Mouse (Mus musculus) megakaryocyte, adult 5-6 weeks (primary cell): ENCODE data around the gene Mars. TPM values are rescaled to one million over a fixed set of nuclear protein-coding genes. Genes with fewer than 3 reads are reported as not detected.
A peak's percentile ranks its signal among the peaks of the same experiment; 100 is the strongest.

ENCODE experiments used
- ATAC-seq: 2 replicates; pipeline ENCODE4 v1.8.0; 2016; ENCODE audit warnings: mild to moderate bottlenecking, inconsistent platforms; ENCODE audit not compliant: poor library complexity, severe bottlenecking
- total RNA-seq, 2 experiments: library from RNA; stranded (forward) in 1 of 2; stranded (reverse) in 1 of 2; fragments of 153-499, 151-499 nt in 1 of 2; fragments of 221-1000, 200-1000 nt in 1 of 2; gene quantifications; 2 replicates each; pipeline versions ENCODE4 v1.2.3 to v1.2.4; 2015 to 2017

Mars gene
- total RNA-seq, 2 experiments from 2014 or later = 38.4 to 95.2 TPM

DNA sequence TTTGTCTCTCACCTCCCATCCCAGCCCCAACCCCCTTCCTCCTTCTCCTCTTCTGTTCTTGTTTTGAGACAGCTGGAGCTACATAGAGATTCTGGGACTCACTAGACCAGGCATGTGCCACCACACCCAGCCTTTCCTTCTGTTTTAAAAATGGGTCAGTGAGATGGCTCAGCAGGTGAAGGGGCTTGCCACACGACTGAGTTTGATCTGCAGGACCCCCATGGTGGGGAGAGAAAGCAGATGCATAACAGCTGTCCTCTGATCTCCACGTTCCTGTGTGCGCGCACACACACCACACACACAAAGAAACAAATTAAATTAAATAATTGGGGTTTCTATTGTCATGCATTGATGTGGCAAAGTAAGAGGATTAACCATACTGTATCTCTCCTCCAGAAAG, 46.6 kb downstream of the Mars start:
- no peak for ATAC-seq

GRCm38 (mm10) chr10:127264336-127264735, 47.2 kb downstream of the Mars start:
- ATAC-seq = no peak

DNA sequence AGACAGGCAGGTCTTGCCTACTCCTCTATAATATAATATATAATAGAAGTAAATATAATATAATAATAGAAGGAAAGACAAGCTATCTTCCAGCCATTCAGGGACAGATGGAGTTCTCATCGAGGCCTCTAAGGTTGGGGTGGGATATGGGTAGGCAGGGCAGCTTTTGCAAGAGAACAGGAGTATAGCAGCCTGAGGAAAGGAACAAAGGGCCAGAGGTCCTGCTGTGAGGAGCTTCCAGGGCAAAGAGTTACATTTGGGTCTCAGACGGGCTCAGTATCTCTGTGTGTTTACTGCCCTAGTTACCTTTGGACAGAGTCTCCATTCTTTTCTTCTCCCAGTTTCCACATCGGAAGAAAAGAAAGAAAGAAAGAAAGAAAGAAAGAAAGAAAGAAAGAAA, 48.0 kb downstream of the Mars start:
- no peak for ATAC-seq

DNA sequence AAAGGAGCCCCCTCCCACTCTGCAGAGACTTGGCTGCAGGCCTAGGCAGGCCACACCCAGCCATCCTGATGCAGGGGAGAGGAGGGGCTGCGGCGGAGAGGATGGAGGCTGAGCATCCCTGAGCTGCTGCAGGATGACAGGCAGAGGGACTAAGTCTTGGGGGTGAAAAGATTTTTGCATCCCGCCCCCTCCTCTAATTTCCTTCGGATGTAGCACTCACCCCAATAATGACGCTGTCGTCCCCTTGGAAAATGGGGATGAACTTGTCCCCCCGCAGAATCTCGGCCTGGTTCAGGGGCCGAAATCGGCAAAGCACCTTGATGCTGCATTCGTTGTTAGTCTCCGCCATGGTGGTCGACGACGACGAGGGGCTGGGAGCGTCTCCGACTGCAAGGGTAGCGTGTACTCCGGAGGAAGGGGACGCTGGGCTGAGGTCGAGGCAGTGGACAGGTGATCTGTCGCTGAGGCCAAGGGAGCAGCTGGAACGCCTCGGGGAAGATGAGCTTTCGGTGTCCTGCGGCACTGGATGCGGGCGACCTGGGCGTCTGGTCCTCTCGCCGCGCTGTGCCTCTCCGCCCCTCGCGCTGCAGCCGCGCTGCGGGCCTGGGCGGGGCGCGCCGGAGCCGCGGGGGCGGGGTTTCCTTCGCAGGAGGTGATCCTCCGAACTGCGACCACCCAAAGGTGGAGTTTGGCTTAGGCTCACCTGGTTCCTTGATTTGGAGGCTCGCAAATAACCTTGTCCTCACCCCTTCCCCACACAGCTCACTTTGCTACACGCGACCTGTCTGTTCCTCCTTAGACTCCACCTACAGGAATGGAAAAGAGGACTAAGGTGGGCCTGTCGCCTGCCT, 48.8 kb downstream of the Mars start, which contains the start of gene Kif5a:
Gene Kif5a (minus strand): TSS at position 801 of the 851 bp plus-strand sequence.
- peak; percentile 20 for ATAC-seq

- no peak for ATAC-seq
These were observed 49.7 kb downstream of the Mars start for GRCm38 (mm10) chr10:127261706-127262547.

GRCm38 (mm10) chr10:127258489-127258888, 53.1 kb downstream of the Mars start:
- no peak for ATAC-seq

DNA sequence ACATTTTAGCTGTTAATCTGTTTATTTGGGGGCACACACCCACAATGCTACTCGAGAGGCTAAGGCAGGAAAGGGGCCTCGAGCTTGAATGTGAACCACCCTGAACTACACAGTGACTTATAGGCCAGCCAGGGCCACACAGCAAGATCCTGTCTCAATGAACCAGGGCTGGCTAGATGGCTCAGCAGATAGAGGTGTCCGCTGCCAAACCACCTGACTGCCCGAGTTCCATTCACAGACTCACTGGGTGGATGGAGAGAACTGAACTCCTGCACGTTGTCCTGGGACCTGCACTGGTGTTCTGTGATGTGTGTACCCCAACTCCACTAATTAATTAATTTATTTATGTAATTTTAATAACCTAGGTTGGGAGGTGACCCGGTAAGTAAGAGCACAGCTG, 53.8 kb downstream of the Mars start:
- ATAC-seq = no peak

DNA sequence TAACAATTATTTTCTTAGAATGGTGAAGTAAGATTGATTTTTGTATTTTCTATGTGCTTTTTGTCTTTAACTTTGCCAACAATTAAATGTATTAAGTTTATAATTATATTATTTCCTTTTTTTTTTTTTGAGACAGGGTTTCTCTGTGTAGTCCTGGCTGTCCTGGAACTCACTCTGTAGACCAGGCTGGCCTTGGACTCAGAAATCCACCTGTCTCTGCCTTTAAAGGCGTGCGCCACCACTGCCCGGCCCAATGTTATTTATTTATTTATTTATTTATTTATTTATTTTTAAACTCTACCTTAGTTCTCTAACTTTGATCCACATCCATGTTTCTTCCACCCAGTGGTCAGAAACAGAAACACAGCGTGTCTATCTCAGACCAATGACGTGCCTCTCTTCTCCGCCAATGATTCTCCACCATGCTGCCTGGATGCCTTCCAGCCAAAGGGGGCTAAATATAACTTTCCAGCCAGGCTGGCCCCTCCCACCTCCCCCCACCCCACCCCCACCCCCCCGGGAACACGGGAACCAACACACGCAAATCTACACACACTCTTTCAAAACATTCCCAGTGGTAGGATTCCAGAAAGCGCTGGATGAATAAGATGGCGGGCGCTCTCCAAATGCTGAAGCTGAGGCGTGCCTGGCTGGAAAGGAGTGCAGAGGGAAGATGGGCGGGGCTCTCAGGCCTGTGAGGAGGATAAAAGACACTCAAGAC, 55.8 kb downstream of the Mars start:
- ATAC-seq = no peak

- no peak for ATAC-seq
These were observed 60.8 kb downstream of the Mars start for GRCm38 (mm10) chr10:127250810-127251209.

Other genes starting within 250 kb of the Mars start
- 276 and 285 TPM in 2 replicates for gene Cdk4, start 248.3 kb downstream of the Mars start, total RNA-seq (2015)
- 174 and 258 TPM in 2 replicates for gene Cdk4, start 248.3 kb downstream of the Mars start, total RNA-seq (2017)
- gene Tspan31, start 241.5 kb downstream of the Mars start, total RNA-seq (2015) = 70.0 and 82.5 TPM in 2 replicates
- 61.6 and 62.5 TPM in 2 replicates for gene Tspan31, start 241.5 kb downstream of the Mars start, total RNA-seq (2017)
- gene Agap2, start 236.5 kb downstream of the Mars start, total RNA-seq (2015) = 4.1 and 8.3 TPM in 2 replicates
- gene Agap2, start 236.5 kb downstream of the Mars start, total RNA-seq (2017) = 32.5 and 35.4 TPM in 2 replicates
- gene Os9, start 190.7 kb downstream of the Mars start, total RNA-seq (2015) = 39.9 and 42.3 TPM in 2 replicates
- gene Os9, start 190.7 kb downstream of the Mars start, total RNA-seq (2017) = 170 and 195 TPM in 2 replicates
- 113 TPM in 2 replicates for gene B4galnt1, start 146.6 kb downstream of the Mars start, total RNA-seq (2015)
- gene B4galnt1, start 146.6 kb downstream of the Mars start, total RNA-seq (2017) = 67.7 and 75.5 TPM in 2 replicates
- gene Slc26a10, start 131.1 kb downstream of the Mars start, total RNA-seq (2015) = 0.91 TPM in 1 of 2 replicates, not detected in the other
- 0.22 and 0.53 TPM in 2 replicates for gene Slc26a10, start 131.1 kb downstream of the Mars start, total RNA-seq (2017)
- gene Arhgef25, start 121.7 kb downstream of the Mars start, total RNA-seq (2015) = 0.16 TPM in 1 of 2 replicates, not detected in the other
- gene Arhgef25, start 121.7 kb downstream of the Mars start, total RNA-seq (2017) = 0.41 and 1.0 TPM in 2 replicates
- gene Dtx3, start 116.1 kb downstream of the Mars start, total RNA-seq (2015) = 8.2 and 9.2 TPM in 2 replicates
- 4.5 and 9.1 TPM in 2 replicates for gene Dtx3, start 116.1 kb downstream of the Mars start, total RNA-seq (2017)
- gene Pip4k2c, start 100.2 kb downstream of the Mars start, total RNA-seq (2015) = 9.6 and 12.0 TPM in 2 replicates
- 13.2 and 17.8 TPM in 2 replicates for gene Pip4k2c, start 100.2 kb downstream of the Mars start, total RNA-seq (2017)
- gene Kif5a, start 48.4 kb downstream of the Mars start, total RNA-seq (2015) = 0.85 and 0.93 TPM in 2 replicates
- 0.70 and 0.94 TPM in 2 replicates for gene Kif5a, start 48.4 kb downstream of the Mars start, total RNA-seq (2017)
- 78.9 and 82.6 TPM in 2 replicates for gene Dctn2, start 45.4 kb downstream of the Mars start, total RNA-seq (2015)
- gene Dctn2, start 45.4 kb downstream of the Mars start, total RNA-seq (2017) = 90.1 and 96.4 TPM in 2 replicates
- 40.4 and 48.4 TPM in 2 replicates for gene Mbd6, start 22.8 kb downstream of the Mars start, total RNA-seq (2015)
- gene Mbd6, start 22.8 kb downstream of the Mars start, total RNA-seq (2017) = 5.6 and 8.9 TPM in 2 replicates
- 135 and 138 TPM in 2 replicates for gene Arhgap9, start 10.2 kb upstream of the Mars start, total RNA-seq (2015)
- 96.8 and 108 TPM in 2 replicates for gene Arhgap9, start 10.2 kb upstream of the Mars start, total RNA-seq (2017)
- gene Gli1, start 30.2 kb upstream of the Mars start, total RNA-seq (2015) = not detected in 2 replicates
- not detected in 2 replicates for gene Gli1, start 30.2 kb upstream of the Mars start, total RNA-seq (2017)
- gene Inhbe, start 42.6 kb upstream of the Mars start, total RNA-seq (2015) = not detected in 2 replicates
- 0.04 TPM in 1 of 2 replicates, not detected in the other for gene Inhbe, start 42.6 kb upstream of the Mars start, total RNA-seq (2017)
- not detected in 2 replicates for gene Inhbc, start 58.6 kb upstream of the Mars start, total RNA-seq (2015)
- gene Inhbc, start 58.6 kb upstream of the Mars start, total RNA-seq (2017) = not detected in 2 replicates
- gene R3hdm2, start 68.5 kb upstream of the Mars start, total RNA-seq (2015) = 87.2 and 101 TPM in 2 replicates
- gene R3hdm2, start 68.5 kb upstream of the Mars start, total RNA-seq (2017) = 30.6 and 41.3 TPM in 2 replicates
- gene Stac3, start 189.9 kb upstream of the Mars start, total RNA-seq (2015) = 1.2 TPM in 1 of 2 replicates, not detected in the other
- 0.40 TPM in 1 of 2 replicates, not detected in the other for gene Stac3, start 189.9 kb upstream of the Mars start, total RNA-seq (2017)
- gene Ndufa4l2, start 203.2 kb upstream of the Mars start, total RNA-seq (2015) = not detected in 2 replicates
- not detected in 2 replicates for gene Ndufa4l2, start 203.2 kb upstream of the Mars start, total RNA-seq (2017)
- 31.3 and 31.9 TPM in 2 replicates for gene Shmt2, start 210.7 kb upstream of the Mars start, total RNA-seq (2015)
- gene Shmt2, start 210.7 kb upstream of the Mars start, total RNA-seq (2017) = 27.8 and 33.1 TPM in 2 replicates
- not detected in 2 replicates for gene Nxph4, start 222.8 kb upstream of the Mars start, total RNA-seq (2015)
- not detected in 2 replicates for gene Nxph4, start 222.8 kb upstream of the Mars start, total RNA-seq (2017)